Mouse (Mus musculus) MEL (cell line): ENCODE data around the gene Cenpb. TPM values are rescaled to one million over a fixed set of nuclear protein-coding genes. Genes with fewer than 3 reads are reported as not detected.

Source experiments
- DNase-seq: peaks from one replicate; pipeline ENCODE4 v3.0.0; 2011; ENCODE audit warnings: low read depth, low spot score
- H3K27ac ChIP-seq: 2 replicates; pipeline ENCODE4 v1.5.1; 2012; ENCODE audit warnings: low read depth, mild to moderate bottlenecking, control low read depth, low read length, moderate library complexity; ENCODE audit not compliant: control insufficient read depth
- H3K27me3 ChIP-seq, 2 experiments: fragments of 150-350 bp in 1 of 2; sonication (generic) in 1 of 2; 2 replicates each; pipeline ENCODE4 v1.6.1; 2012; ENCODE audit warnings: low read length in 2 of 2, mild to moderate bottlenecking in 2 of 2, improper control_type of control experiment in 1 of 2, moderate library complexity in 1 of 2; ENCODE audit not compliant: insufficient read depth in 2 of 2, control insufficient read depth in 1 of 2
- H3K36me3 ChIP-seq, 2 experiments: 2 replicates each; pipeline ENCODE4 v1.6.1; 2012 to 2014; ENCODE audit warnings: low read length in 2 of 2, improper control_type of control experiment in 1 of 2, inconsistent platforms in 1 of 2, mild to moderate bottlenecking in 1 of 2; ENCODE audit not compliant: insufficient read depth in 2 of 2, control insufficient read depth in 1 of 2
- H3K4me1 ChIP-seq, 2 experiments: fragments of 150-350 bp in 1 of 2; sonication (generic) in 1 of 2; 2 replicates each; pipeline ENCODE4 v1.6.1; 2012; ENCODE audit warnings: low read length in 2 of 2, improper control_type of control experiment in 1 of 2, mild to moderate bottlenecking in 1 of 2; ENCODE audit not compliant: insufficient read depth in 2 of 2, control insufficient read depth in 1 of 2
- H3K4me3 ChIP-seq, 2 experiments: fragments of 150-350 bp in 1 of 2; sonication (generic) in 1 of 2; 2 replicates each; pipeline ENCODE4 v1.5.1; 2012; ENCODE audit warnings: low read depth in 2 of 2, low read length in 2 of 2, mild to moderate bottlenecking in 2 of 2, moderate library complexity in 2 of 2, control low read depth in 1 of 2, improper control_type of control experiment in 1 of 2; ENCODE audit not compliant: control insufficient read depth in 1 of 2, insufficient read depth in 1 of 2
- H3K79me2 ChIP-seq: 2 replicates; pipeline ENCODE4 v1.6.1; 2012; ENCODE audit warnings: mild to moderate bottlenecking, low read length, moderate library complexity; ENCODE audit not compliant: control insufficient read depth, poor library complexity, insufficient read depth
- H3K9ac ChIP-seq: 2 replicates; pipeline ENCODE4 v1.6.1; 2012; ENCODE audit warnings: low read depth, mild to moderate bottlenecking, control low read depth, low read length, moderate library complexity; ENCODE audit not compliant: control insufficient read depth, poor library complexity, severe bottlenecking
- H3K9me3 ChIP-seq: fragments of 150-350 bp; sonication (generic); replicated peaks from 2 replicates; pipeline ENCODE4 v1.6.1; 2012; ENCODE audit warnings: mild to moderate bottlenecking, low read length, improper control_type of control experiment, moderate library complexity; ENCODE audit not compliant: insufficient read depth
- BHLHE40 ChIP-seq: IDR thresholded peaks from 2 replicates; pipeline ENCODE4 v1.6.1; 2012; ENCODE audit warnings: low read depth, mild to moderate bottlenecking, inconsistent platforms, low read length, improper control_type of control experiment, borderline replicate concordance
- CHD1 ChIP-seq: IDR thresholded peaks from 2 replicates; pipeline ENCODE4 v1.6.1; 2012; ENCODE audit warnings: low read depth, mild to moderate bottlenecking, inconsistent platforms, low read length, improper control_type of control experiment
- CHD2 ChIP-seq: IDR thresholded peaks from 2 replicates; pipeline ENCODE4 v1.6.1; 2011; ENCODE audit warnings: low read length, improper control_type of control experiment
- E2F4 ChIP-seq: IDR thresholded peaks from 2 replicates; pipeline ENCODE4 v1.6.1; 2011; ENCODE audit warnings: low read depth, low read length, improper control_type of control experiment, borderline replicate concordance
- ELF1 ChIP-seq: IDR thresholded peaks from 2 replicates; pipeline ENCODE4 v1.6.1; 2014; ENCODE audit warnings: low read depth, mild to moderate bottlenecking, inconsistent platforms, low read length, improper control_type of control experiment, moderate library complexity
- EP300 ChIP-seq, 2 experiments: IDR thresholded peaks; 2 replicates each; pipeline ENCODE4 v1.6.1; 2011; ENCODE audit warnings: improper control_type of control experiment in 2 of 2, low read length in 2 of 2, low read depth in 1 of 2, mild to moderate bottlenecking in 1 of 2
- GABPA ChIP-seq: IDR thresholded peaks from 2 replicates; pipeline ENCODE4 v1.6.1; 2012; ENCODE audit warnings: low read depth, mild to moderate bottlenecking, inconsistent platforms, low read length, improper control_type of control experiment, moderate library complexity
- HCFC1 ChIP-seq: IDR thresholded peaks from 2 replicates; pipeline ENCODE4 v1.6.1; 2012; ENCODE audit warnings: low read depth, mild to moderate bottlenecking, inconsistent platforms, low read length, improper control_type of control experiment, moderate library complexity
- JUND ChIP-seq: IDR thresholded peaks from 2 replicates; pipeline ENCODE4 v1.6.1; 2011; ENCODE audit warnings: low read depth, mild to moderate bottlenecking, improper control_type of control experiment, low read length
- KAT2A ChIP-seq: conservative IDR thresholded peaks from 2 replicates; pipeline ENCODE4 v1.6.1; 2012; ENCODE audit warnings: low read depth, low read length, improper control_type of control experiment, inconsistent platforms
- MAX ChIP-seq: IDR thresholded peaks from 2 replicates; pipeline ENCODE4 v1.6.1; 2011; ENCODE audit warnings: low read length, improper control_type of control experiment
- MAZ ChIP-seq: IDR thresholded peaks from 2 replicates; pipeline ENCODE4 v1.6.1; 2012; ENCODE audit warnings: low read depth, mild to moderate bottlenecking, inconsistent platforms, low read length, improper control_type of control experiment
- MEF2A ChIP-seq: IDR thresholded peaks from 2 replicates; pipeline ENCODE4 v1.6.1; 2014; ENCODE audit warnings: low read depth, mild to moderate bottlenecking, inconsistent platforms, low read length, improper control_type of control experiment; ENCODE audit not compliant: poor library complexity, insufficient replicate concordance, severe bottlenecking; ENCODE audit errors: extremely low read depth
- MXI1 ChIP-seq: IDR thresholded peaks from 2 replicates; pipeline ENCODE4 v1.6.1; 2011; ENCODE audit warnings: mild to moderate bottlenecking, low read depth, low read length, improper control_type of control experiment
- MYB ChIP-seq: IDR thresholded peaks from 2 replicates; pipeline ENCODE4 v1.6.1; 2011; ENCODE audit warnings: mild to moderate bottlenecking, low read depth, low read length, improper control_type of control experiment
- MYC ChIP-seq: IDR thresholded peaks from 2 replicates; pipeline ENCODE4 v1.6.1; 2011; ENCODE audit warnings: low read depth, mild to moderate bottlenecking, low read length, improper control_type of control experiment, moderate library complexity
- POLR2A ChIP-seq, 2 experiments: IDR thresholded peaks; 2 replicates each; pipeline ENCODE4 v1.6.1; 2011 to 2012; ENCODE audit warnings: low read length in 2 of 2, mild to moderate bottlenecking in 2 of 2, control low read depth in 1 of 2, improper control_type of control experiment in 1 of 2, low read depth in 1 of 2, moderate library complexity in 1 of 2; ENCODE audit not compliant: control insufficient read depth in 1 of 2, insufficient read depth in 1 of 2, poor library complexity in 1 of 2
- POLR2AphosphoS2 ChIP-seq: IDR thresholded peaks from 2 replicates; pipeline ENCODE4 v1.6.1; 2011; ENCODE audit warnings: low read length, improper control_type of control experiment
- POLR2AphosphoS5 ChIP-seq: IDR thresholded peaks from 2 replicates; pipeline ENCODE4 v1.6.1; 2012; ENCODE audit warnings: low read depth, borderline replicate concordance, mild to moderate bottlenecking, inconsistent platforms, low read length, moderate library complexity, mixed read lengths
- RAD21 ChIP-seq: IDR thresholded peaks from 2 replicates; pipeline ENCODE4 v1.6.1; 2011; ENCODE audit warnings: mild to moderate bottlenecking, low read depth, low read length, improper control_type of control experiment
- RCOR1 ChIP-seq: IDR thresholded peaks from 2 replicates; pipeline ENCODE4 v1.6.1; 2012; ENCODE audit warnings: low read depth, mild to moderate bottlenecking, inconsistent platforms, low read length, improper control_type of control experiment
- SIN3A ChIP-seq: IDR thresholded peaks from 2 replicates; pipeline ENCODE4 v1.6.1; 2012; ENCODE audit warnings: low read length, improper control_type of control experiment, inconsistent platforms
- SMC3 ChIP-seq: IDR thresholded peaks from 2 replicates; pipeline ENCODE4 v1.6.1; 2011; ENCODE audit warnings: low read depth, low read length, improper control_type of control experiment
- TBP ChIP-seq: IDR thresholded peaks from 2 replicates; pipeline ENCODE4 v1.8.0; 2011; ENCODE audit warnings: low read depth, low read length, improper control_type of control experiment
- TCF12 ChIP-seq: IDR thresholded peaks from 2 replicates; pipeline ENCODE4 v1.6.1; 2014; ENCODE audit warnings: low read depth, mild to moderate bottlenecking, inconsistent platforms, low read length, improper control_type of control experiment, moderate library complexity
- USF1 ChIP-seq: IDR thresholded peaks from 2 replicates; pipeline ENCODE4 v1.6.1; 2014; ENCODE audit warnings: low read depth, mild to moderate bottlenecking, inconsistent platforms, low read length, improper control_type of control experiment, moderate library complexity
- USF2 ChIP-seq, 2 experiments: IDR thresholded peaks; 2 replicates each; pipeline ENCODE4 v1.6.1; 2011 to 2012; ENCODE audit warnings: improper control_type of control experiment in 2 of 2, low read length in 2 of 2, borderline replicate concordance in 1 of 2, inconsistent platforms in 1 of 2, low read depth in 1 of 2, mild to moderate bottlenecking in 1 of 2; ENCODE audit not compliant: insufficient read depth in 1 of 2
- ZC3H11A ChIP-seq: IDR thresholded peaks from 2 replicates; pipeline ENCODE4 v1.6.1; 2012; ENCODE audit warnings: low read depth, mild to moderate bottlenecking, inconsistent platforms, low read length, improper control_type of control experiment
- ZKSCAN1 ChIP-seq: IDR thresholded peaks from 2 replicates; pipeline ENCODE4 v1.6.1; 2012; ENCODE audit warnings: low read depth, mild to moderate bottlenecking, inconsistent platforms, low read length, improper control_type of control experiment, moderate library complexity
- ZMIZ1 ChIP-seq: IDR thresholded peaks from 2 replicates; pipeline ENCODE4 v1.6.1; 2012; ENCODE audit warnings: low read depth, mild to moderate bottlenecking, inconsistent platforms, low read length, improper control_type of control experiment, moderate library complexity
- ZNF384 ChIP-seq: IDR thresholded peaks from 2 replicates; pipeline ENCODE4 v1.6.1; 2012; ENCODE audit warnings: low read depth, mild to moderate bottlenecking, inconsistent platforms, low read length, improper control_type of control experiment
- polyA plus RNA-seq, 2 experiments: library from polyadenylated mRNA; stranded (reverse) in 1 of 2; unstranded in 1 of 2; fragments of >175 nt in 1 of 2; fragments of >200 nt in 1 of 2; gene quantifications; 2 replicates each; pipeline versions ENCODE4 v1.2.1 to v1.2.4; 2012; ENCODE audit warnings: low replicate concordance in 2 of 2, low read depth in 1 of 2; ENCODE audit not compliant: insufficient read length in 2 of 2, insufficient read depth in 1 of 2, missing spikeins in 1 of 2
- total RNA-seq: library from RNA; depleted of rRNA; stranded (reverse); fragments of 300-350 nt; gene quantifications from 2 replicates; pipeline ENCODE4 v1.2.3, GENCODE M21; 2012

Gene Cenpb
- total and polyA plus RNA-seq, 3 experiments = 24.3 to 34.9 TPM; not detected in 1

DNA sequence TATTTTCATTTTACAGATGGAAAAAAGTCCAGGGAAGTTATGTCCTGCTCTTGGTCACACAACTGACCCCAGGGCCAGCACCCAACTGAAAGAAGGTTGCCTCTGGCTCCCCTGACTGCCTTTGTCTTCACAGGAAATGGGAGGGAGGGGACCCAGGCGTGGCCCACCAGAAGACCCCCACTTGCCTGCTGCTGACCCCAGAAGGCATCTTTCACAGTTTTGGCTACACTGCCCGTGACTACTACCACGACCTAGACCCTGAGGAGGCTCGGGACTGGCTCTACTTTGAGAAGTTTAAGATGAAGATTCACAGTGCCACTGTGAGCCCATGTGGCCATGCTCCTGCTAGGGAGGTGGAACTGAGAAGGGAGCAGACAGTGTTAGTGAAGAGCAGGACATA is 41.6 kb downstream of the Cenpb start:
- Histone ChIP-seq H3K9ac (no peak overlapping the region), H3K36me3 (peaks cover 0 to 7% of the 10 kb centered on the region in 2 experiments; a peak in 2 of 4 replicates), H3K4me3 (no peak overlapping the region), H3K79me2 (no peaks in the 10 kb centered on the region), H3K27ac (no peak overlapping the region), H3K4me1 (peaks cover 10 to 24% of the 10 kb centered on the region in 2 experiments), H3K9me3 (no peaks in the 10 kb centered on the region), H3K27me3 (no peaks in the 10 kb centered on the region)
- no peak for TF ChIP-seq KAT2A
- TF ChIP-seq CHD2 = no peak
- no peak for TF ChIP-seq MAX
- TF ChIP-seq POLR2A (IDR thresholded peaks at IDR 0.05; ENCODE audit: control insufficient read depth in 1 of 2, insufficient read depth in 1 of 2, low read depth in 1 of 2, low read length in 2 of 2, poor library complexity in 1 of 2) = no peak
- no peak for TF ChIP-seq USF2 (IDR thresholded peaks at IDR 0.05; ENCODE audit: borderline replicate concordance in 1 of 2, insufficient read depth in 1 of 2, low read depth in 1 of 2, low read length in 2 of 2)
- TF ChIP-seq HCFC1 = no peak
- no peak for TF ChIP-seq MAZ
- no peak for TF ChIP-seq JUND
- no peak for TF ChIP-seq RAD21
- no peak for TF ChIP-seq TBP
- TF ChIP-seq ZKSCAN1 = no peak
- no peak for TF ChIP-seq POLR2AphosphoS2
- no peak for DNase-seq

DNA sequence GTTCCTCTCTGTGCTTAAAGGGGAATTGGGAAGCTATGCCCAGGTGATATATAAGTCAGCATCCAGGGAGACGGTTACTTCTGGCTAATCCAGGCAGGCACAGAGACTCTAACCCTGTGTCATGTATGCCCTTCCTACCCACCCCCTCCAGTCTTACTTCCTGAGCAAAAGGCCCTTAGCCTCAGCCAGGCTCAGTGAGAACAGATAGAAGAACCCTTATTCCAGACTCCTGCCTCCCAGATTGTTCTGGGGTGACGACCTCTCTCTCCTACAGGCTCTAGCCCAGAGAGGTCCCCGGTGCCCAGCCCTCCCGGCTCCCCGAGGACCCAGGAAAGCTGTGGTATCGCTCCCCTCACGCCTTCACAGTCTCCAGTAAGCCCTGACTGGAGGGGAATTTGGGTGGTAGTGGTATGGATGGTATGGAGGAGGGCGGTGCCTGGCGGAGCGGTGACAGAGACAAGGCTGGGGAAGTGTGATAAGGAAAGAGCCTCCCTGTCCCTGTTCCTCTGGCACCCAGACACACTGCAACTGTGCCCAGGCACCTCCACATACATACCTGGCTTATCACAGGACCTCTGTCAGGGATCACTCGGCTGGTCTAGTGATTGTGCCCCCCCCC is 44.2 kb downstream of the Cenpb start:
- peak; percentile 80 for DNase-seq
- no peaks in the 10 kb centered on the region for H3K79me2 ChIP-seq
- peak overlapping the region; percentile 10; the same call in 1 of the 2 replicates for H3K27ac ChIP-seq
- H3K4me3 ChIP-seq = no peak overlapping the region
- no peaks in the 10 kb centered on the region for H3K9me3 ChIP-seq
- H3K4me1 ChIP-seq = peaks cover 10 to 17% of the 10 kb centered on the region in 2 experiments
- H3K36me3 ChIP-seq = peaks cover 0 to 7% of the 10 kb centered on the region in 2 experiments; a peak in 2 of 4 replicates
- no peaks in the 10 kb centered on the region for H3K27me3 ChIP-seq
- H3K9ac ChIP-seq = peak overlapping the region; percentile 15; the same call in 1 of the 2 replicates
- TF ChIP-seq SIN3A (no peak), RCOR1 (peak; percentile 60), ZMIZ1 (no peak), TCF12 (peak; percentile 87), CHD1 (no peak), MYB (no peak), CHD2 (no peak), JUND (no peak), GABPA (no peak), E2F4 (no peak), USF2 (IDR thresholded peaks at IDR 0.05; ENCODE audit: borderline replicate concordance in 1 of 2, insufficient read depth in 1 of 2, low read depth in 1 of 2, low read length in 2 of 2) (no peak), MYC (no peak), EP300 (IDR thresholded peaks at IDR 0.05; ENCODE audit: low read depth in 1 of 2, low read length in 2 of 2) (peak; percentile 83 to 84), SMC3 (no peak), MXI1 (no peak), ZNF384 (no peak), MEF2A (no peak), USF1 (no peak), BHLHE40 (0 out of 2 replicates have a peak, but pooled peaks have one; percentile 44), ELF1 (no peak), TBP (no peak), POLR2AphosphoS5 (no peak), ZC3H11A (no peak), POLR2AphosphoS2 (no peak), MAX (no peak)
